Mouse (Mus musculus) embryonic fibroblast, embryonic 13.5 days (primary cell): ENCODE data around the gene Msi2.

Experiments
- CTCF ChIP-seq: IDR thresholded peaks from 2 replicates; pipeline ENCODE4 v1.5.1; 2011; ENCODE audit warnings: mild to moderate bottlenecking, control low read depth, low read length, moderate library complexity, borderline replicate concordance; ENCODE audit not compliant: insufficient read depth
- POLR2A ChIP-seq: IDR thresholded peaks from 2 replicates; pipeline ENCODE4 v1.6.1; 2011; ENCODE audit warnings: low read depth, mild to moderate bottlenecking, control low read depth, low read length, moderate library complexity

GRCm38 (mm10) chr11:88763371-88763770, 45.1 kb upstream of the Msi2 start:
- TF ChIP-seq CTCF (no peak), POLR2A (no peak)
